Mouse (Mus musculus) kidney, embryonic 14.5 days (tissue): ENCODE measurements around the gene Oprm1. TPM values are rescaled to one million over a fixed set of nuclear protein-coding genes. Genes with fewer than 3 reads are reported as not detected.

Experiments
- ATAC-seq: fragments of 200-750 bp; cut with Nextera tagmentation; 2 replicates; pipeline ENCODE4 v1.8.0; 2017; ENCODE audit warnings: moderate number of reproducible peaks, mild to moderate bottlenecking, moderate TSS enrichment, moderate library complexity; ENCODE audit not compliant: low FRiP score, low TSS enrichment
- H3K27ac ChIP-seq: fragments of 300-500 bp; sonication (generic); 2 replicates; pipeline ENCODE4 v1.5.1; 2014; ENCODE audit warnings: low read depth, mild to moderate bottlenecking, low read length, moderate library complexity, mixed read lengths
- H3K27me3 ChIP-seq: fragments of 300-500 bp; sonication (generic); 2 replicates; pipeline ENCODE4 v1.6.1; 2014; ENCODE audit warnings: mild to moderate bottlenecking, low read length; ENCODE audit not compliant: control insufficient read depth, insufficient read depth
- H3K36me3 ChIP-seq: fragments of 300-500 bp; sonication (generic); 2 replicates; pipeline ENCODE4 v1.6.1; 2014; ENCODE audit warnings: low read length, mixed read lengths; ENCODE audit not compliant: control insufficient read depth, insufficient read depth
- H3K4me1 ChIP-seq: fragments of 300-500 bp; sonication (generic); 2 replicates; pipeline ENCODE4 v1.6.1; 2014; ENCODE audit warnings: low read length, mixed read lengths; ENCODE audit not compliant: control insufficient read depth, insufficient read depth
- H3K4me2 ChIP-seq: fragments of 300-500 bp; sonication (generic); replicated peaks from 2 replicates; pipeline ENCODE4 v1.6.1; 2014; ENCODE audit warnings: low read depth, mild to moderate bottlenecking, low read length
- H3K4me3 ChIP-seq: fragments of 300-500 bp; sonication (generic); 2 replicates; pipeline ENCODE4 v1.5.1; 2014; ENCODE audit warnings: mild to moderate bottlenecking, low read length
- H3K9ac ChIP-seq: fragments of 300-500 bp; sonication (generic); 2 replicates; pipeline ENCODE4 v1.6.1; 2014; ENCODE audit warnings: low read depth, mild to moderate bottlenecking, low read length, moderate library complexity
- H3K9me3 ChIP-seq: fragments of 300-500 bp; sonication (generic); 2 replicates; pipeline ENCODE4 v1.6.1; 2016; ENCODE audit warnings: low read length; ENCODE audit not compliant: control insufficient read depth
- WGBS: fragments of 180-500 bp; shearing (Covaris S2); extraction: QIAGEN DNeasy Blood & Tissue Kit; methylation state at CpG from one replicate; pipeline ENCODE4 v1.1.7; 2014; 5-methylcytosine and 5-hydroxymethylcytosine counted together
- polyA plus RNA-seq: library from polyadenylated mRNA; unstranded; fragments of >200 nt; fragmentation: Nextera tagmentation; extraction: Ambion mirVana; gene quantifications from 2 replicates; pipeline ENCODE4 v1.2.1, GENCODE M21; 2014

Oprm1 gene
- polyA plus RNA-seq, 1 experiment from 2014 or later = 0.14 TPM

DNA sequence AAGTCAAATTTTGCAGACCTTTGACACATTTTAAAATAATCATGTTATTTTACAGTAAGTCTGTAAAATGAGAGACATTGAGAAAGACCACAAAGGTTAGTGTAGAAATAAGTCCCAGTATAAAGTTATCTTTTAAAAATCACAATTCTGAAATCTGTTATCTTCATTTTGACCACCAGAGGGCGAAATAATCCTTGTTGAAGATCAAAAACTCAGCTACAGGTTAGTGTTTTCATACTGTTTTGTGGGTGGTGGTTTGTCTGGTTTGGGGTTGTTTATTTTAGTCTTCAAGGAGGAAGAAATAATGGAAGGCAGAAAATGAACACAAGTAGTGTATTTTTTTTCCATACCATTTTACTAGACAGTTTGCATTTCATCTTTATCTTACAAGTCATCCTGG, 127.2 kb downstream of the Oprm1 start:
- Histone ChIP-seq H3K9me3 (no peaks in the 10 kb centered on the region), H3K27me3 (no peaks in the 10 kb centered on the region), H3K4me2 (no peak overlapping the region), H3K4me1 (no peaks in the 10 kb centered on the region; the same call in 1 of the 2 replicates), H3K4me3 (no peak overlapping the region), H3K36me3 (no peaks in the 10 kb centered on the region), H3K27ac (no peak overlapping the region), H3K9ac (no peak overlapping the region)
- 0% methylated on average over 1 of the region's 1 CpGs for WGBS
- ATAC-seq = no peak

DNA sequence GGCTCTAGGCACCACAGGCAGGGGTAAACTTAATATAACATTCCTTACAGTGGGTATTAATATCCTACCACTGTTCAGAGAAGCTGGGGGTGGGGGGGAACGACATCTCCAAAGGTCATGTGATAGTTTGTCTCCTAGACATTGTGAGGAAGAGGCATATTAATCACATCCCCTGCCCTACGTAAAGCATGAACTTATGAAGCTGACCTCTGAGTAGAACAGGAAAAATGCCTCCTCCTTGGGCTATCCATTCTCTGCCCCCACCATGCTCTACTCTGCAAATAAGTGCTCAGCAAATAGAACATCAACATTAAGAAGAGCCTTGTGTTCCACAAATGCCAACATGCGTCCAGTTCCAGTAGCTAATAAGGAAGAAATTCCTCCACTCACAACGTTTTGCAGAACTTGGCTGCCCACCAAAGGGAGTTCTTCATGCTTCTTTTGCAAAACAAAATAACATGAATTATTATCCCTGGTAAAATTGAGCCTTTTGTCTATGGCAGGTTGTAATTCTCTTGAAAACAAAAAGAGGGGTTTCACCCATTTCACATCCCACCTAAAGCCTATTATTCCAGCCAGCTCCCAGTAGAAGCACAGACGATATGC, 131.4 kb downstream of the Oprm1 start:
- no peak for ATAC-seq
- H3K4me1 ChIP-seq = no peaks in the 10 kb centered on the region; the same call in 1 of the 2 replicates
- no peaks in the 10 kb centered on the region for H3K36me3 ChIP-seq
- no peak overlapping the region for H3K4me2 ChIP-seq
- no peak overlapping the region for H3K9ac ChIP-seq
- no peaks in the 10 kb centered on the region for H3K27me3 ChIP-seq
- no peaks in the 10 kb centered on the region for H3K9me3 ChIP-seq
- no peak overlapping the region for H3K4me3 ChIP-seq
- 41% methylated on average over 5 of the region's 5 CpGs for WGBS
- no peak overlapping the region for H3K27ac ChIP-seq

DNA sequence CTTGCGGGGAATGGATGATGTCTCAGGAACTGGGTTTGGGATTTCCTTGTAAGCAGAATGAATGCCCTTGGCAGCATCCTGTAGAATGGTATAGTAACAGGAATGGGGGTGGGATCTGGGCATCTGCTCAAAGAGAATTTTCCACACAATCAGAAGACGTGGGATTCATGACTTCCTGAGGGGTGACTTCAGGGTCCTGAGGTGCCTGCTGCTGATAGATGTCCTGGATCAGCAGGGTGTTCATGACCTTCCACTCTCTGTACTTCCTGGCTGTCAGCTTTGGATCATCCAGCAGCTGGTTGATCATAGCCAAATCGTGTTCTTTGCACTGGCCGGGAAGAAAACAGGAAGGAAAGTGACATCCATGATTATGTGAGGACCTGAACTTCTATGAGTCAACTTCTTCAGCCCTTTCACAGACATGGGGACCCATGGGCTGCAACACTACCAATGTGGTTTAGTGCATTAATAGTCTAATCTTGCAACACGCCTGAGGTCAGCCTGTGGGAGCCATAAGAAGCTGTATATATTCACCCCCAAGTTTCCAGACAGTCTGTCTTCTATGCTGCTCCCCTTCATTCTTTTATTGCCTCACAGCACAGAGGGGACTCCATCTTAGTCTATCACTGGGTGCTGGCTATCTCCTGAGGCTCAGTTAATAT, 132.2 kb downstream of the Oprm1 start:
- H3K36me3 ChIP-seq = no peaks in the 10 kb centered on the region
- 60% methylated on average over 5 of the region's 5 CpGs for WGBS
- ATAC-seq = no peak
- H3K27me3 ChIP-seq = no peaks in the 10 kb centered on the region
- no peak overlapping the region for H3K4me3 ChIP-seq
- no peaks in the 10 kb centered on the region for H3K9me3 ChIP-seq
- no peak overlapping the region for H3K9ac ChIP-seq
- H3K27ac ChIP-seq = no peak overlapping the region
- H3K4me2 ChIP-seq = no peak overlapping the region
- H3K4me1 ChIP-seq = no peaks in the 10 kb centered on the region; the same call in 1 of the 2 replicates

DNA sequence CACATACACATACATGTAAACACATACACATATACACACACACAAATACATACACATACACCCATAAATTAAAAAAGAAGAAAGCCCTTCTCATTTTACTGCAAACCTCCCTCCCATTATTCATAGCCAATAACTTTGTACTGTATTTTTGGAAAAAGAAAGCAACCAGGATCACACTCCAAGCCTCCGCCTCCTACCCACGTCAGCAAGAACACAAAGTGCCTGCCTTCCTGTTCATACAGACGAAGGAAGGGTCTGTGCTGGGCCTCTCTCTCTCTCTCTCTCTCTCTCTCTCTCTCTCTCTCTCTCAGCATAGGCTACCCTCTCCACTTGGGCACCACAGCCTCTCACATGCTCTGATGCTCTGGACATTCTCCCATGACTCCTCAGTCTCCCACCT, 137.5 kb downstream of the Oprm1 start:
- no peak overlapping the region for H3K4me3 ChIP-seq
- no peaks in the 10 kb centered on the region; the same call in 1 of the 2 replicates for H3K4me1 ChIP-seq
- no peak overlapping the region for H3K9ac ChIP-seq
- H3K36me3 ChIP-seq = no peaks in the 10 kb centered on the region
- H3K27me3 ChIP-seq = no peaks in the 10 kb centered on the region
- WGBS = 67% methylated on average over 3 of the region's 3 CpGs
- no peak overlapping the region for H3K27ac ChIP-seq
- no peak for ATAC-seq
- no peak overlapping the region for H3K4me2 ChIP-seq
- no peaks in the 10 kb centered on the region for H3K9me3 ChIP-seq

DNA sequence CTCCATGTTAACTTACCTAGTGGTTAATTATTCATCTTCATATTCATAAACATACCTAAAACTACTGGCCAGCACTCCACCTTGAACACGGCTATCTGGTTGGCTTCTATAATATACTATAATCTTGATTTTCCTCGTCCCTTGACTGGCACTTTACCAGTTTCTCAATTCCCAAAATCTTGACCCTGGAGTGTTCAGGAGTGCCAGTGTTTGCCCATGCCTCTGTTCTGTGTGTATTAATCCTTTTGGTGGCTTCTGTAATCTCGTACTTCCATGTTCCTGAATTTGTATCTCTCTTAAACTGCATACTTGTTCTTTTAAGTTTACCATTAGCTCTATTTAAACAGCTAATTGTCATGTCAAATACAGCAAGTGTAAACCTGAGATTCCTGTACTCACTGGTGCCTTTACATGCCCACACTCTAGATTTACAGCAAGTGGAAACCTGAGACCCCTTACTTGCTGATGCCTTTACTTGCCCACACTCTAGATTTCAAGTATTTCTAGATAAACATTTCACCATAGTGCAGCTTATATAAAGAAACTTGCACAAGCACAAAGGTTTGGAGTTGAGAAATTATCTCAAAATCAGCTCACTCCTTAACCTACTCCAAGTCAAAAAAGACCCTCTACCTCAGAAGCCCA, 138.5 kb downstream of the Oprm1 start:
- Histone ChIP-seq H3K4me2 (no peak overlapping the region), H3K36me3 (no peaks in the 10 kb centered on the region), H3K4me1 (no peaks in the 10 kb centered on the region; the same call in 1 of the 2 replicates), H3K9me3 (no peaks in the 10 kb centered on the region), H3K27ac (no peak overlapping the region), H3K27me3 (no peaks in the 10 kb centered on the region), H3K9ac (no peak overlapping the region), H3K4me3 (no peak overlapping the region)
- no peak for ATAC-seq
- WGBS = 73% methylated on average over 3 of the region's 3 CpGs

DNA sequence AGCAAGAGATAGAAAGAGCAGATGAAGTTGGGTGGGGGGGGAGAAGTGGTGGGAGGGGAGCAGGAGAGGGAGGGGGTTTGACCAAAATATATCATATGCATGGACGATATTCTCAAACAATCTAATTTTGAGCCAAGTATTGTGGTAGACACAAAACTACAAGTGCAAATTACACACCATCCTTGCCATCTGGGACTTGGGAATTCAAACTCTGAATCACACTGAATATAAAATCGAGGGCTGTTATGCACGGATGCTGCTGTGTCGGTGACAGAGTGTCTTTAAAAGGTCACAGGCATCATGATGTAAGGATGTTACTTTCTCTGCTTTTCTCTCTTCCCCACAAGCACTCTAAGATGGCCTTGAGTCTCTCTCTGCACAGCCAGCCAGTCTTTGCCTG, 141.8 kb downstream of the Oprm1 start:
- H3K4me3 ChIP-seq = no peak overlapping the region
- H3K27ac ChIP-seq = no peak overlapping the region
- 91% methylated on average over 4 of the region's 4 CpGs for WGBS
- H3K9me3 ChIP-seq = no peaks in the 10 kb centered on the region
- no peak for ATAC-seq
- no peak overlapping the region for H3K9ac ChIP-seq
- H3K27me3 ChIP-seq = no peaks in the 10 kb centered on the region
- no peak overlapping the region for H3K4me2 ChIP-seq
- H3K36me3 ChIP-seq = no peaks in the 10 kb centered on the region
- no peaks in the 10 kb centered on the region; the same call in 1 of the 2 replicates for H3K4me1 ChIP-seq

DNA sequence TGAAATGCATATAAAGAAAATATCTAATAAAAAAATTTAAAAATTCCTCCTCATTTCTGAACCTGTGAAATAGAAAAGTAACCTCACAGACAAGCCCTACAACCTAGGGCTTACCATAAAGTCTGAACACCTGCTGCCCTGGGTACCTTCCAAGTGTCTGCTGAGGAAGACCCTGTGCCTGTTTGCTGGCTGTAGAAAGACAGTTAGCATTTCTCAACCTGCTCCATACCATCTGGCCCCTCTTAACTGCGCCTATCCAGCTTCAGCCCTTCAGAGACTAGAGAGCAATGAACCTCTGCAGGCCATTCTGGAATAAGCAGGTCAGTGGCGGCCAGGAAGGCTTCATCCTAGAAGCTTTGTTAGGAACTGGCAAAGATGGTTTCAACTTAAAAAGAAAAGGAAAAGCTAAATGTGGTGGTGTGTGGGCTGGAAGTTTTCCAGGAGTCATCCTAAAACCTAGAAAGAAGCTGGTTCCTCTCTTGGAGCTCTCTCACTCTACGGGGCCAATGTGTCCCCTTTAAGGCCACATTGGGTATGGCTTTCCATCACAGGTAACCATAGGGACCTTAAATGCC, 143.6 kb downstream of the Oprm1 start:
- no peak overlapping the region for H3K4me3 ChIP-seq
- WGBS = 84% methylated on average over 3 of the region's 3 CpGs
- H3K27ac ChIP-seq = no peak overlapping the region
- no peaks in the 10 kb centered on the region for H3K36me3 ChIP-seq
- H3K9me3 ChIP-seq = no peaks in the 10 kb centered on the region
- no peaks in the 10 kb centered on the region for H3K4me1 ChIP-seq
- no peak overlapping the region for H3K9ac ChIP-seq
- no peak overlapping the region for H3K4me2 ChIP-seq
- no peak for ATAC-seq
- H3K27me3 ChIP-seq = no peaks in the 10 kb centered on the region

DNA sequence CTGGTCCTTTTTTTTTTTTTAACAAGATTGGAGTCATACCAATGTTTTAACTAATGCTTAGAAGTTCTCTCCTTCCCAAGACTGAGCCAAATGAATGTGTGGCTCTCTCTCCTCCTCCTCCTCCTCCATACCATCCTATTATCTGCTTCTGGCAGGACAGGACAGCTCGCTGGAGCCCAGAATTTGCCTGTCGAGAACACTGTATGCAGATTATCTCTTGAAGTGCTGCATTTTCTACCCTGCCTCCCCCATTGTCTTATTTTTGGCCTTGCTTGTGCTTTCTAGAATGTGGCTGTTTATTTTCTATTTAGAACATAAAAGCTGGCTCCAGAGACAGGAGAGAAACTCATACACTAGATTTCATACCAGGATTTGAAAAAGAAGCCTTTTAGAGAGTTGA, 151.5 kb downstream of the Oprm1 start:
- no peaks in the 10 kb centered on the region for H3K27me3 ChIP-seq
- no peaks in the 10 kb centered on the region for H3K9me3 ChIP-seq
- ATAC-seq = no peak
- H3K9ac ChIP-seq = no peak overlapping the region
- H3K36me3 ChIP-seq = no peaks in the 10 kb centered on the region
- WGBS = 68% methylated on average over 2 of the region's 2 CpGs
- H3K4me1 ChIP-seq = no peaks in the 10 kb centered on the region
- no peak overlapping the region for H3K4me2 ChIP-seq
- H3K4me3 ChIP-seq = no peak overlapping the region
- no peak overlapping the region for H3K27ac ChIP-seq

DNA sequence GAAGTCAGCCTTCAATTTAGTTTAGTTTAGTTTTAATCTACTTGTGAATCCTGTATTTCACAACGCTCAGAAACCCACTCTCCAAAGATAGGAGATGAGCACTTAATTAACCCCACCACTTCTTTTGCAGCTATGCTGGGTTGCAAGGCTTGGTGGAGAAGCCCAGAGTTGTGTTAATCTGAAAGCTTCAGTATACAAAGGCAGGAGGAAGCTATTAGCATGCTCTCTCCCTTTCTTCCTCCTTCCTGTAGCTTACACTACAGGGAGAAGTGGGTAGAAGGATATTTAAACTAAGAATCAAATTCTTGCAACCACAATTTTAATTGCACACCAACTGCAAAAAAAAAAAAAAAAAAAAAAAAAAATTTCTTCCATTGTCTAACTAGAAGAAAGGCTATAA, 157.7 kb downstream of the Oprm1 start:
- Histone ChIP-seq H3K9ac (no peak overlapping the region), H3K4me3 (no peak overlapping the region), H3K27ac (no peak overlapping the region), H3K9me3 (no peaks in the 10 kb centered on the region), H3K4me1 (0 out of 2 replicates have a peak, but pooled peaks cover 5% of the 10 kb centered on the region), H3K4me2 (no peak overlapping the region), H3K36me3 (no peaks in the 10 kb centered on the region), H3K27me3 (no peaks in the 10 kb centered on the region)
- WGBS = 57% methylated on average over 1 of the region's 1 CpGs
- no peak for ATAC-seq
